Comparison of ENCODE assay signal across 15 mouse cellular contexts in genomic region chr1:36911603-36912002, GRCm38 (mm10).
"Had no signal": no experiment of that assay in that cellular context is flagged by ENCODE, and none has a peak within 500 bp of the region (broad histone marks: within the 10 kb centered on the region; RNA-seq: fewer than 3 reads in every experiment).

No protein-coding gene starts in this region.

- H3K4me2 ChIP-seq: limb, embryonic 12.5 days; midbrain, embryonic 11.5 days; midbrain, embryonic 15.5 days; stomach, embryonic 15.5 days had no signal

- H3K9me3 ChIP-seq: limb, embryonic 12.5 days; megakaryocyte, embryonic 14.5 days; midbrain, embryonic 15.5 days; stomach, embryonic 15.5 days had no signal

- DNase-seq: kidney, adult 11 months; kidney, adult 9 months; kidney, postnatal 36 days; lung, adult 2 months; lung, postnatal 36 days; thymus, adult 2 months; thymus, postnatal 25 days had no signal

- H3K27ac ChIP-seq: kidney, postnatal 0 days; layer of hippocampus, adult 2 months; limb, embryonic 12.5 days; midbrain, embryonic 15.5 days; stomach, embryonic 15.5 days had no signal

- ATAC-seq: lung, postnatal 0 days; midbrain, embryonic 15.5 days had no signal

- H3K9ac ChIP-seq: limb, embryonic 12.5 days; midbrain, embryonic 15.5 days; stomach, embryonic 15.5 days had no signal

- H3K27me3 ChIP-seq: limb, embryonic 12.5 days; megakaryocyte, embryonic 14.5 days; midbrain, embryonic 15.5 days; stomach, embryonic 15.5 days had no signal

- H3K36me3 ChIP-seq: limb, embryonic 12.5 days; midbrain, embryonic 15.5 days; stomach, embryonic 15.5 days had no signal

- H3K4me1 ChIP-seq: limb, embryonic 12.5 days; midbrain, embryonic 15.5 days had no signal

- H3K4me3 ChIP-seq: layer of hippocampus, adult 2 months; limb, embryonic 12.5 days; megakaryocyte, embryonic 14.5 days; midbrain, embryonic 15.5 days; stomach, embryonic 15.5 days had no signal
